Mouse (Mus musculus): Measurements from ENCODE around the gene Pkd2l1. TPM values are rescaled to one million over a fixed set of nuclear protein-coding genes. Genes with fewer than 3 reads are reported as not detected.
A peak's percentile ranks its signal among the peaks of the same experiment; 100 is the strongest.

The Pkd2l1 gene
- total RNA-seq, 2 experiments from 2014 or later = not detected

GRCm38 (mm10) chr19:44107661-44108521, 84.4 kb downstream of the Pkd2l1 start:
- 0 out of 2 replicates have a peak, but pooled peaks have one; percentile 6 for ATAC-seq (ENCODE audit: poor library complexity, severe bottlenecking)

GRCm38 (mm10) chr19:44106831-44107660, 85.2 kb downstream of the Pkd2l1 start, which contains the start of gene Chuk:
Gene Chuk, minus strand, starts transcription at chr19:44107480.
- peak; percentile 99 for ATAC-seq (ENCODE audit: poor library complexity, severe bottlenecking)

GRCm38 (mm10) chr19:44104393-44104792, 87.8 kb downstream of the Pkd2l1 start:
- ATAC-seq (ENCODE audit: poor library complexity, severe bottlenecking) = 0 out of 2 replicates have a peak, but pooled peaks have one; percentile 36

GRCm38 (mm10) chr19:44103001-44103400, 89.2 kb downstream of the Pkd2l1 start:
- no peak for ATAC-seq (ENCODE audit: poor library complexity, severe bottlenecking)

- ATAC-seq (ENCODE audit: poor library complexity, severe bottlenecking) = no peak
These were observed 91.4 kb downstream of the Pkd2l1 start for GRCm38 (mm10) chr19:44100840-44101239.

Other genes with a start within 250 kb of the Pkd2l1 start
- 0.16 TPM in 1 of 2 replicates, not detected in the other for gene Cpn1, start 205.9 kb downstream of the Pkd2l1 start, total RNA-seq (2015)
- 0.20 and 0.77 TPM in 2 replicates for gene Cpn1, start 205.9 kb downstream of the Pkd2l1 start, total RNA-seq (2017)
- not detected in 2 replicates for gene Cyp2c23, start 163.2 kb downstream of the Pkd2l1 start, total RNA-seq (2015)
- gene Cyp2c23, start 163.2 kb downstream of the Pkd2l1 start, total RNA-seq (2017) = not detected in 2 replicates
- 84.7 and 84.8 TPM in 2 replicates for gene Erlin1, start 122.7 kb downstream of the Pkd2l1 start, total RNA-seq (2015)
- 59.4 and 67.0 TPM in 2 replicates for gene Erlin1, start 122.7 kb downstream of the Pkd2l1 start, total RNA-seq (2017)
- 48.1 and 59.7 TPM in 2 replicates for gene Chuk, start 85.0 kb downstream of the Pkd2l1 start, total RNA-seq (2015)
- 70.6 and 82.9 TPM in 2 replicates for gene Chuk, start 85.0 kb downstream of the Pkd2l1 start, total RNA-seq (2017)
- 16.8 and 17.0 TPM in 2 replicates for gene Cwf19l1, start 56.6 kb downstream of the Pkd2l1 start, total RNA-seq (2015)
- 19.0 and 30.9 TPM in 2 replicates for gene Cwf19l1, start 56.6 kb downstream of the Pkd2l1 start, total RNA-seq (2017)
- 145 and 151 TPM in 2 replicates for gene Bloc1s2, start 46.0 kb downstream of the Pkd2l1 start, total RNA-seq (2015)
- gene Bloc1s2, start 46.0 kb downstream of the Pkd2l1 start, total RNA-seq (2017) = 55.1 and 81.9 TPM in 2 replicates
- not detected in 2 replicates for gene Scd3, start 10.8 kb upstream of the Pkd2l1 start, total RNA-seq (2015)
- gene Scd3, start 10.8 kb upstream of the Pkd2l1 start, total RNA-seq (2017) = 0.04 TPM in 1 of 2 replicates, not detected in the other
- gene Scd2, start 101.2 kb upstream of the Pkd2l1 start, total RNA-seq (2015) = 30.0 and 33.3 TPM in 2 replicates
- 26.9 and 28.9 TPM in 2 replicates for gene Scd2, start 101.2 kb upstream of the Pkd2l1 start, total RNA-seq (2017)
- gene Scd4, start 140.7 kb upstream of the Pkd2l1 start, total RNA-seq (2015) = 0.40 TPM in 1 of 2 replicates, not detected in the other
- 0.12 TPM in 1 of 2 replicates, not detected in the other for gene Scd4, start 140.7 kb upstream of the Pkd2l1 start, total RNA-seq (2017)
- 0.54 and 0.64 TPM in 2 replicates for gene Scd1, start 215.4 kb upstream of the Pkd2l1 start, total RNA-seq (2015)
- gene Scd1, start 215.4 kb upstream of the Pkd2l1 start, total RNA-seq (2017) = 0.18 and 0.98 TPM in 2 replicates